Mouse (Mus musculus): ENCODE data around the gene Olfr1223. TPM values are rescaled to one million over a fixed set of nuclear protein-coding genes. Genes with fewer than 3 reads are reported as not detected.
"Not testable (repeated sequence)": the region's sequence is repeated elsewhere in the genome, so short reads cannot be mapped to it uniquely, and the experiment has no call there.

The Olfr1223 gene
- total RNA-seq (2021) = not detected
- long read RNA-seq, experiment 1 = 0 reads
- long read RNA-seq, experiment 2 = 0 reads

DNA sequence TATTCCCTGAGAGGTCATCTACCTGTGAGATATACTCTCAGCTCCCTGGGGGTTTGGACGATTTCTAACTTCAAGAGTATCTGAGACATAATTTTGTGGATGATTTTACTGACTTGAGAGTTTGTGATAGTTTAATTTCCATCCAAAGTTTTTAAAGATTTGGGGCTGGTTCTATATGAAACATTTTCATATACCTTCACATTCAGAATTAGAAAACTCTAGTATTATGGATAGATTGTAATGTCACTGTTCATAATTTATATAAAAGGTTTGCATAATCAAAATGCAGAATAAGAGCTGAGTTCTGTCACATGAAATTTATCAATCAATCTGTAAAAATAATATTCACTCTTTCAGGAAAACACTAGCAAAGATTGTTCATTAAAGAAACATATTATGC, at the start of gene Olfr1223:
Gene Olfr1223, minus strand, starts transcription at position 101 of the 400 bp plus-strand sequence.
- no peak for DNase-seq
- intact Hi-C loops (cut with DNase I; ENCODE audit: low total_unique reads) = no loop called here

DNA sequence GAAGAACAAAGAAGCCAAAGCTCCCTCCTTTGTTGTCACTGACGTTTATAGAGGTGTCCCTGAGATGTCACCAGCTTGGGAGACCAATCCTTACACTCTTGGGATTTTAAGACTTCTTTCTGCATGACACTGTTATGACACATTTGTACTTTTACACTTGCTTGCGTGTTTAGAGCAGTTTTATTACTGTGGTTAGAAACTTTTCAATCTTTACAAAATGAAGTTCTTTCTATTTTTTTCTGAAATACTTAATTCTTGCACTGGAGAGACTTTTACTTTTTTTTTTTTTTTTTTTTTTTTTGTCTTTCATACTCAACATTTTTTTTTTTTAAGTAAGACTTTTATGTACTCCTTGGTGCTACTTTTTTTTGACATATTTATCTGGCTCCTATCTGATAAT, 48.6 kb upstream of the Olfr1223 start, which contains the start of gene Olfr1226:
Gene Olfr1226, minus strand, starts transcription at position 101 of the 400 bp plus-strand sequence.
- DNase-seq = no peak
- intact Hi-C loops (cut with DNase I; ENCODE audit: low total_unique reads) = no loop called here

- intact Hi-C loops (cut with DNase I; ENCODE audit: low total_unique reads) = no loop called here
- no peak for DNase-seq
Observed at GRCm38 (mm10) chr2:89196325-89196982, 45.1 kb upstream of the Olfr1223 start.

DNA sequence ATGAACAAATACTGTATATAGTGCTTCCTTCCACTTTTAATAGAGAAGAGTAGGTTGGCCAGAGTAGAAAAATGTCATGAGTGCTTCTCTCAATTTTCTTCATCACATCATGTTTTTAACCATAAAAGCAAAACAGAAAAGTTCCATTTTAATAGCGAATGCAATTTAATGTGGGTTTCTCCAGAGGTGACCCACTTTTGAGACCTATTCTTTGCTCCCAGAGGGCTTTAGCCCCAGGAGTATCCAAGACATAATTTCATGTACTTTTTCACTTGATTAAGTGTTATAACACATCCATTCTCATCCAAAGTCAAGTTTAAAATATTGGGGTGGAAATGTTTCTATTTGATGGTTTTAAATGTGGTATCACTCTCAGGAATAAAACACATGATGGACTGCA, 23.2 kb upstream of the Olfr1223 start, which contains the start of gene Olfr1225:
Gene Olfr1225, minus strand, starts transcription at position 101 of the 400 bp plus-strand sequence.
- DNase-seq = no peak
- intact Hi-C loops (cut with DNase I; ENCODE audit: low total_unique reads) = no loop called here

GRCm38 (mm10) chr2:89164711-89165110, 13.4 kb upstream of the Olfr1223 start:
- intact Hi-C loops (cut with DNase I; ENCODE audit: low total_unique reads); DNase-seq: not testable (repeated sequence)

DNA sequence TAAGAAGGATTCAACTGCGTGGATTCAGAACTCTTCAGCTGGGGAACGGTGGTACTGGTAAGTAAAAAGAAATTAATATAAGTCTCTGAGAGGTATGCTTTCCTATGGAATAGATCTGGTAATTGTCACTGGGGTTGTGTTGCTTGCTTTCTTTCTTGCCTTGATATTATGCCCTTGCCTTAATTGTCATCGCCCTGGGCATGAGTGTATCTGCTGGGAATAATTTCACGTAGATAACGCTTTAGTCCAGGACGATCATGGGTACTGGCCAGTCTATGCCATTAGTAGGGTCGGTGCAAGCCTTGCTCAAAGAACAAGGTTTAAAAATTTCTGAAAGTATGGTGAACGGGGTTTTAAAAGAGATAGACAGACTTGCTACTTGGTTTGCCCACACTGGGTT, 12.6 kb upstream of the Olfr1223 start, which contains the start of gene Olfr1224-ps1:
Gene Olfr1224-ps1, minus strand, starts transcription at position 101 of the 400 bp plus-strand sequence.
- intact Hi-C loops (cut with DNase I; ENCODE audit: low total_unique reads); DNase-seq: not testable (repeated sequence)

DNA sequence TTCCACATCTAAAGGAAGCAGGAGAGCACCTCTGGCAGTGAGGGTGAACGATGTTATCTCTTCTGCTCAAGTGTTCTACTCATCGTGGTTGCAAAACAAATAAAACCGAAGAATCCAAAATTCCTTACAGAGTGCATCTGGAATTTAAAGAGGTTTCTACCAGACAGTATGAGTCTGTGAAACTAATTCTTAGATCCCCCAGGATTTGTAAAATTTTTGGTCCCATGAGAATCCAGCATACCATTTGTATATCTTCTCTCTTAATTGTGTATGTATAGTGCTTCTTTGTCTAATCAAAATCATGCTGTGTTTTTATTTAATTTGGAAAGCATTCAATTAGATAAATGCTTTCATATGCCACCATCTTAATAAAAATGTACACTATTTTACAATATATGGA, 18.4 kb downstream of the Olfr1223 start, which contains the start of gene Olfr1222:
Gene Olfr1222, minus strand, starts transcription at position 101 of the 400 bp plus-strand sequence.
- DNase-seq = no peak
- intact Hi-C loops (cut with DNase I; ENCODE audit: low total_unique reads) = no loop called here

DNA sequence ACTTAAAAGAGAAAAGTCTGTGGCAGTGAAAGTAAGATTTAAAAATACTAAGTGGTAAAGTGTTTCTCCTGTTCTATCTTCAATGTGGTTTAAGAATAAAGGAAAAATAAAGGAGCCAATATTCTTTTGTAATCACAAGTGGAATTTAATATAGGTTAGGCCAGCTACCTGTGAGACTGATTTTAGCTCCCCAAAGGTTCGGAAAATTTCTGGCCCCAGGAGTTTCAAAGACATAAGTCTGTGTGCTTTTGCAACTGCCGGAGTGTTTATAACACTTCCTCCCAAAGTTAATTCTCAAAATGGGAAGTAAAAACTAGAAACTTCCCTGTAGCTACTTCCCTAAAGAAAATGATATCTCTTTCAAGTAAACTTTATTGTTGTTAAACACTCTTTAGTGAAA, 34.2 kb downstream of the Olfr1223 start, which contains the start of gene Olfr1221:
Gene Olfr1221, minus strand, starts transcription at position 101 of the 400 bp plus-strand sequence.
- no peak for DNase-seq
- intact Hi-C loops (cut with DNase I; ENCODE audit: low total_unique reads) = no loop called here

GRCm38 (mm10) chr2:89106735-89107134, 44.6 kb downstream of the Olfr1223 start, which contains the start of gene Olfr1220:
Olfr1220 (minus strand) TSS chr2:89106835.
- DNase-seq = no peak
- intact Hi-C loops (cut with DNase I; ENCODE audit: low total_unique reads) = no loop called here

DNA sequence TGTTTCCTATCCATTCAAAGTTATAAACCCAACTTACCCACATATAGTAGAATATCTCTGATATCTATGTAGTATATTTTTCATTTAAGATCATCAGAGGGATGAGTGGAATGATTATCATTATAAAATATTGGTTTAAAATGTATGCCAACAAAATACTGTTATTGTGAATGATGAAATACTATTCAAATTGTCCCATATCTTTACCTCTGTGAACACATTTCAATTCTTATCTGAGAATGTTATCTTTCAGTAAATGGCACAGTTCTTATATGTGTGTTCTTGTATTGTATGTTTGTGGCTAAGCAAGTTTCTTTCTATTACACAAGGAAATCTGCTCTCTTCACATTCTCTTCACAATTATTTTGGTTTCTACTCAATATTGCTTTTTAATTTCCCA, 45.7 kb downstream of the Olfr1223 start:
- intact Hi-C loops (cut with DNase I; ENCODE audit: low total_unique reads) = no loop called here
- no peak for DNase-seq

- DNase-seq = no peak
- intact Hi-C loops (cut with DNase I; ENCODE audit: low total_unique reads) = no loop called here
Observed at GRCm38 (mm10) chr2:89093848-89094247, 57.5 kb downstream of the Olfr1223 start.

Other genes starting within 250 kb of the Olfr1223 start
- not detected for gene Olfr1208, start 249.2 kb downstream of the Olfr1223 start, total RNA-seq (2021)
- gene Olfr1209, start 236.4 kb downstream of the Olfr1223 start, total RNA-seq (2021) = not detected
- not detected for gene Olfr1211, start 213.4 kb downstream of the Olfr1223 start, total RNA-seq (2021)
- gene Olfr1212, start 197.6 kb downstream of the Olfr1223 start, total RNA-seq (2021) = not detected
- not detected for gene Gm13762, start 171.3 kb downstream of the Olfr1223 start, total RNA-seq (2021)
- gene Olfr1214, start 158.9 kb downstream of the Olfr1223 start, total RNA-seq (2021) = not detected
- not detected for gene Olfr1215, start 144.6 kb downstream of the Olfr1223 start, total RNA-seq (2021)
- gene Olfr1216, start 133.2 kb downstream of the Olfr1223 start, total RNA-seq (2021) = not detected
- not detected for gene Olfr1217, start 119.5 kb downstream of the Olfr1223 start, total RNA-seq (2021)
- not detected for gene Olfr1218, start 90.4 kb downstream of the Olfr1223 start, total RNA-seq (2021)
- not detected for gene Olfr1219, start 68.0 kb downstream of the Olfr1223 start, total RNA-seq (2021)
- gene Olfr1220, start 44.7 kb downstream of the Olfr1223 start, total RNA-seq (2021) = not detected
- not detected for gene Olfr1221, start 34.3 kb downstream of the Olfr1223 start, total RNA-seq (2021)
- not detected for gene Olfr1222, start 18.5 kb downstream of the Olfr1223 start, total RNA-seq (2021)
- not detected for gene Olfr1224-ps1, start 12.5 kb upstream of the Olfr1223 start, total RNA-seq (2021)
- not detected for gene Olfr1225, start 23.1 kb upstream of the Olfr1223 start, total RNA-seq (2021)
- not detected for gene Olfr1226, start 48.5 kb upstream of the Olfr1223 start, total RNA-seq (2021)
- gene Olfr1228, start 102.5 kb upstream of the Olfr1223 start, total RNA-seq (2021) = not detected
- gene Olfr1229, start 136.5 kb upstream of the Olfr1223 start, total RNA-seq (2021) = not detected
- gene Olfr1230, start 145.7 kb upstream of the Olfr1223 start, total RNA-seq (2021) = not detected
- not detected for gene Olfr1231, start 155.5 kb upstream of the Olfr1223 start, total RNA-seq (2021)
- gene Olfr1232, start 178.1 kb upstream of the Olfr1223 start, total RNA-seq (2021) = not detected
- not detected for gene Olfr1233, start 190.8 kb upstream of the Olfr1223 start, total RNA-seq (2021)
- gene Olfr1234, start 213.3 kb upstream of the Olfr1223 start, total RNA-seq (2021) = not detected

Data from gastrocnemius, postnatal 14 days (tissue).